Mouse (Mus musculus) kidney, postnatal 14 days (tissue): ENCODE measurements at regions not wholly inside any gene's neighbourhood (a gene's known extent, or its start where the extent isn't known, plus 50 kb on each side); places are given as distances from the start of the nearest gene placed in this dataset.

Experiments used
- DNase-seq: peaks from one replicate; pipeline ENCODE4 v3.0.0; 2022; ENCODE audit warnings: mixed read lengths

DNA sequence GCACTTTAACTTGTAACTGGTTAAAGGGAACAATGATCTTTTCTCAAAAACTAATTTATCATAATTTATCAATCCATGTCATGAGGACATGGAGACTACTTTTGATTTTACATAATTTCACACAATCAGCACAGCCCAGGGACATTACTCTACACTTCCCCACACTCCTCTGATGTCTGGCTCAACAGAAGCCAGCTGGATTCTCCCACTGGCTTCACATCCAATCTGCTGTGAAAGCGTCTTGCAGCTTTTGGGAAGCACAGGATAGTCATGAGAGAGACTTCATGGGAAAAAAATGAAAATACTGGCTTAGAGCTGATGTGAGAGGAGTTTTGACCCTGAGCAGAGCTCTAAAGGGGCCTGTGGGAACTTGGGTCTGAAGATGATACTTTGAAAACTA is 61.7 kb upstream of the Hrasls start:
- no peak for DNase-seq

DNA sequence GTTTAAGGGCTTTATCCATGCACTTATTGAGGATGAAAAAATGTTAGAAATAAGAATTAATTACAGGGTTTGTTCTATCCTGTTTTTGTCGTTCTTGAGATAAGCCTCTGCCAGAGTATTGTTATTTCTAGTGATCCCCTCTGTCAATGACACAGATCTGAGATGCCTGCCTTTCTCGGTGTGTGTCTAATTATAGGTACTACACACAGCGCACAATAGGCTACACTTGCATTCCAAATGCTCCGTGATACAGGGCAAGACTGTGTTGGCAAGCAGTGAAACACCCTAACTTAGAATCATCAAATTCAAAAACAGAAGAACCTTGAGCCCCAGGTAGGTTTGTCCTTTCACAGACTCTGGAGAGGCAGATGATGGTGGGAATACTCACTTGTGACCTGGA is 90.3 kb upstream of the Hrasls start:
- DNase-seq = no peak

DNA sequence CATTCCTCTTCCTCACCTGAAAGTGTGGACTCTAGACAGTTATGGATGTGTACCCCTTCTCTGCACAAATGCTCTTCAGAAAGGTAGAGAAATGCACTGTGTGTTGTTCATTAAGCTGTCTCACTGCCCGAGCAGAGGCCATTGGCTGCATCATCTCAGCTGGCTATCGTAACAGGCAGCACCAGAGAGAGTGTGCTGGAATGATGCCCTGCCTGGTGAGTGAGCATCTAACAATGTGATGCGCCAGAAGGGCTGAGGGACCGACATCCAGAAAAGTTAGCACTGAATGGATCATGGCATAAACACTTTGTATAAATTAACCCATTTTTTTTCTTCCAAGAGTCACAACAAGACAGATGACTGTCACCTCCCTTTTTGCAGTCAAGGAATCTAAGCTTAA is 112.7 kb upstream of the Hrasls start:
- no peak for DNase-seq

DNA sequence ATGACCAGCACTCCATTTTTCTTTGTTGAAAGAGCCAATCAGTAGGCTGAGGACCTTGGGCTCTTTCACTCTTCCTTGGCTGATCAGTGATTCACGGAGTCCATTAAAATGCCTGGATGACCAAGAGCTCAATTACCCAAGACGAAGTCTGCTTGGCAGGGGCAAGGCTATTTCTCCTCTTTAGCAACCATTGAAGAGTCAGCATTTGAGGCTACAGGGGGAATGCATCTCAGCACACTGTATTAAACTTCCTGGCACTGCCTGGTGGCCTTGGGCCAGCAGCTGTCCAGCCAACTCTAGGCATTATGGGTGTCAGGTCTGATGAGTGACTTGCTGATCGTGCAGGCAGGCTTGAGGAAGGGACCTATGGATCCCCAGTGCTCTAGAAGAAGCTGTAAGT is 136.5 kb upstream of the Mb21d2 start:
- DNase-seq = no peak

DNA sequence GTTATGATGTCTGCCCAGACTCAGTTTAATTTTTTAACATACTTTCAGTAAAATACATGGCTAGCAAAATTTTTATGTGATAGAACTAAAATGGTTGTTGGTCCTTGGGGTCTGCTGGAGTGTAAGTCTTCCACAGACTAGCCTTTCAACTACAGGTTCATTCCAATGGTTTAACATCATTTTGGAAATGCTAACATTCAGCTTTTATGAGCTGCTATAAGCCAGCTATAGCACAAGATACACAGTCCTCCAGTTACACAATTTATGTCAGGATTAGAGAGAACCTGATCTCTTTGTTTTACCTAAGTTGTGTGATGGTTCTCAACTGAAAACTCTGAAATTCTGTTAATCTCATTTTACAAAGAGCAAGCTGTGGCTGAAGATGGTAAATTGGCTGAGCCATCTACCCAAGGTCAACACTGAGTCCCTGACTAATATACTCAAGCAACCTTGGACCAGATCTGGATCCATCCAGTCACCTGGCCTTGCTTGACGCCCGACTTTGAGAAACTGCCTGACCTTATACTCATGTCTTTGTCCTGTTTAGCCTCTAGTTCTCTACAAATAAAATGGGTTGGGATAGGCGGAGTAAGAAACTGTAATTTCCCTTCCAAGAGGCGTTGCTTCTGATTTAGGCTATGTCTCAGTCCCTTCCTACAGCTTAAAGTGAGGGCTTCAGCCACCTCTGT is 135.8 kb upstream of the Mb21d2 start:
- no peak for DNase-seq

DNA sequence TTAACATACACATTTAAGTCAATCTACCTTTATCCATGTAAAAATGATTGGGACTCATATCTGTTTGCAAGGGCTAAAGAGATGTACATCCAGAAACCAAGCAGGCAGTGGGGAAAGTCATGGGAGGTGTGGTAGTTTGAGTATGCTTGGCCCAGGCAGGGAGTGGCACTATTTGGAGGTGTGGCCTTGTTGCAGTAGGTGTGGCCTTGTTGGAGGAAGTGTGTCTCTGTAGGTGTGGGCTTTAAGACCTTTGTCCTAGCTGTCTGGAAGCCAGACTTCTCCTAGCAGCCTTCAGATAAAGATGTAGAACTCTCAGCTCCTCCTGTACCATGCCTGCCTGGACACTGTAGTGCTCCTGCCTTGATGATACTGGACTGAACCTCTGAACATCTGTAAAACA is 133.9 kb upstream of the Mb21d2 start:
- DNase-seq = no peak

DNA sequence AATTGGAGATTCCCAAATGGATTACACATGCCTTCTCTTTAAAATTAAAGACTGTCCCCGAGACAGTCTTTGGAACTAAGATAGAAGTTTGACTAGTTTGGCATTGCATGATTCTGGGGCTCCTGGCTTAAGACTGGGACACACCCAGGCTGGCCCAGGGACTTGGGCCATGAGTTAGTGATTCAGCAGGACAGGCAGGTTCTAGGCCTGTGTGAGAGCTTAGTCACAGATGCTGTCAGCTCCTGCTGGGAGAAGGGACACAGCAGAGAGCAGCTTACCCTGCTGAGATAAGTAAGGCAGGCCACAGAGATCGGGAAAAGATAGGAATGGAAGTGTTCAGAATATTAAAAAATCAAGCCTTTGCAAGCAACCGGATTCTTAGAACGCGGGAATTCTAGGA is 127.6 kb upstream of the Mb21d2 start:
- DNase-seq = no peak

DNA sequence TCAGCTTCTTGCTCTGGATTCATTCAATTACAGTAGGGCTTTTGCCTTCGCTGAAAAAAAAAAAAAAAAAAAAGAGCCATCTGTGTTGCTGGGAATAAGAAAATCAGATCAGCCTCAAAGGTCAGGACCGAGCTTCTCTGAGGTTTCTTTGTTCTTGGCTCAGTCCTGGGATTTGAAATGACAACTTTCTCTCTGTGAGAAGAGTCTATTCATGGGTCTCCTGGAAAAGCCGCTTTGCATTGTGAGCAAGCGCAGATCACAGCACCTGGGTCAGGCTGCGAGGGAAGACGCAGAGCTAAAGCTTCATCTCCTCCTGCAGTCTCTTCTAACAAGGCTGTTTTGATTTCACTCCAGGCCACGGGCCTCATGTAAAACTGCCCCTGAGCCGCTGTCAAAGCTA is 125.0 kb upstream of the Mb21d2 start:
- DNase-seq = no peak

DNA sequence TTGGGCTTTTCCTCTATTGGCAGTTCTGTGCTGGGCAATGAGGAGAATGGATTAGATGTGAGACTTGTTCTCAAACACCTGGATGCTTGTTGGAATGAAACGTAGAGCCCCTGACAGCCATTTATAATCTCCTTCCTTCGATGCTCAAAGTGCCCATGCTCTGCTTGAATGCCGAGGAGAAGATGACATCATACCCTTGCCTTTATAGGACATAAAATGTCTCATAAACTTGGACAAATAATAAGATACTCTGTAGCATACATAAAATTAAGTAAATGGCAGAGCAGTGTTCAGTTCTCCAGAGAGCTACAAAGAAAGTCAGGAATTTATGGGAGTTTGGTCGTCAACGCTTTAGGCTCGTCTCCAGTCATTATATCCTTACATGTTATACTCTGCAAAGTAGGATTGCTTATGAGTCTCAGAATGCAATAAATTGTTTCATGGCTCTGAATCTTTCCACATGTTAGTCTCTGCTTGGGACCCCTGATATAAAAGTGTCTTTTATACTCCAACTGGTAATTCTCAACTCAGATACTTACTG is 117.0 kb upstream of the Mb21d2 start:
- no peak for DNase-seq

DNA sequence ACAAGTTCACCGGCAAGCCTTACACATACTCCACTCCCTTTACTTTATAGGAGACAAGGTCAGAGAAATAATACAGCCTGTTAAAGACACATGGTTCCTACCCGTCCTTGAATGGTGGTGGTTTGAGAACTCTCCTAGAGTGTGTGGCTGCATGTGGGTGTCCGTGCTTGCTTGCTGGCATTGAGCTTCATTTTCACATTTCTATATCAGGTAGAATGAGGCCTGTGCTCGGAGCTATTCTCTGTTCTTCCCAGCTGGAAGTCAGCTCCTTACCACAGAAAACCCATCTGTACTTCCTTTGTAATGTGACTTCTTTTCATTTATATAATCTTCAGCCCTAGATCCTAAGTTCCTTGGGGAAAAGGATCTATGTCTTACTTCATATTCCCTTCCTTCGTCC is 106.0 kb upstream of the Mb21d2 start:
- DNase-seq = no peak

DNA sequence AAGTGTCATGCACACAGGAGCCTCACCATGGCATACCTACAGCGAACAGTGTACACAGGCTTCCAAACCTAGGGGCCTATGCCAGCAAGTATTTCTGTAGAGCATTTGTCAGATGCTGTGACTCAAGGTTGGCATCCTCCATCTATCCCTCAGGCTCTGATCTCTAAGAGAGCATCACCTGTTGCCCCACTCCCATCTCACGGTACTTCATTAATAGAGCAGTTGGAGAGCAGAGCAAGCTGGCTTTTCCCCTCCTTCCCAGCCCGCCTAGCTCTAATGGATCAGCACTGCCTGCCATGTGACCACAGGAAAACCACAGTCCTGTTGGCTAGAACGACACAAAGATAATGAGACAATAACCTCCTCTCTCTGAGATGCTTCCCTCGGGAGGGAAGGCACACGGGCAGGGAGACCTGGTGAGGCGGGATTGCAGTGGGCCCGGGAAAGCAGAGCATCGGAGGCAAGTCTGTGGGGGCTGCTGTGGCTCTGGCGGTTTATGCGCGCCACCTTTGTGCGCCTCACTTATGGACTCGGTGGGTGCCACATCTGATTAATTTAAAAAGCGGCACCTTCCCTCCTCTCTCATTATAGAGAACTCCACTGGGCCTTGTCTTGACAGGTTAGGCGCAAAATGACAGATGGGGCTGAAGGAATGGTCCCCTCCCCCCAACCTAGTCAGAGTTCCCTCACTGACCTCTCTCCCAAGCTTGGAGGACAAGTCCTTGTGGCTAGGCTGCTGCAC is 104.8 kb upstream of the Mb21d2 start:
- DNase-seq = no peak

DNA sequence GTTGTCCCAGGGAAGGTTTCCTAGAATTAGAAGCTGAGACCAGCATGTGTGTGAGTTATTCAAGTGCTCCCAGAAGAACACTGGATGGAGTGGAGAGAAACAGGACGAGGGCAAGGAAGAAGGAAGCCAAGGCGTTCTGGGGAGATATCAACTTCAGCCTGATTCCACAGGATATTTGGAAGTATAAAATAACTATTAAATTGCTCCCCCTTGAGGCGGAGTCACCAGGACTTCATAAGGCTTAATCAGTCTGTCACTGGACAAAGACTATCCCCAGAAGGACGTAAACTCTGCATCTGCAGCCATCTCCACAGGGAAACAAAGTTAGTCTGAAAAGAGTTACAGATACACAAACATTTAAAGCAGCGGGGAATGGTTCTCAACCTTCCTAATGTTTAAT is 103.9 kb upstream of the Mb21d2 start:
- DNase-seq = peak; percentile 18

DNA sequence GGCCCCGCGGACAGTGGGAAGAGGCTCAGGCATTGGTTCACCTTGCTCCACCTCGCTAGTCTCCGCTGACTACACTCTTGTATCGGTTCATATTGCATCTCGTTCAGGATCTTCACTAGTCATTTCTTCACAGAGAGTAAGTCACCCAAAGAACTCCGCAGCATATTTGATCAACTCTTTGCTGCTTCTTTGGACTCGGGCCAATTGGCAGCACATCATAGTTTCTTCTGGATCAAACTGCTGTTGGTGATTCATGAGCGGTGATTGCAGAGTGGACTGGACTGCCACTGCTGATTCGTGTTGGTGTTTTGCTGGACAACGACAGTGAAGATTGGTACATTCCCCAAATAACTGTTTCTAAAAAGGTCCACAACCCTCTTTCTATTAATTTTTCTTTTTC is 98.4 kb upstream of the Mb21d2 start:
- no peak for DNase-seq

DNA sequence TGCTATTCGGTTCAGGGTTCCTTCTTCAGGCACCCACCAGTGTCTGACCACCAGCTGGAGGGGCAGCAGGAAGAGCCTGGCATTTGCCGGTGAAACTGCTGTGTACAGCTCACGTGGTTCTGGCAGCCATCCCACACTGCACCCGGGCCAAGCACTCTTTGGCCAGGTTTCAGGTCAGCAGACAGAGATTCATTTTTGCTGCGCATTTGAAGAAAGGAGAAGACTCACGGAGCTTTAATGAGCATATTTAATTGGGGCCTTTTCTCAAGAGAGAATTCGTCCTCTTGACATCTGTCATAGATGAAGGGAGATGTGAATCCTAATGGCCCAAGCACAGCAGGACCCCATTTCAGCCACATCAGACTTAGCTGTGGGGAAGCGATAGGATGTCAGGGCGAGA is 71.8 kb upstream of the Mb21d2 start:
- DNase-seq = peak; percentile 69

DNA sequence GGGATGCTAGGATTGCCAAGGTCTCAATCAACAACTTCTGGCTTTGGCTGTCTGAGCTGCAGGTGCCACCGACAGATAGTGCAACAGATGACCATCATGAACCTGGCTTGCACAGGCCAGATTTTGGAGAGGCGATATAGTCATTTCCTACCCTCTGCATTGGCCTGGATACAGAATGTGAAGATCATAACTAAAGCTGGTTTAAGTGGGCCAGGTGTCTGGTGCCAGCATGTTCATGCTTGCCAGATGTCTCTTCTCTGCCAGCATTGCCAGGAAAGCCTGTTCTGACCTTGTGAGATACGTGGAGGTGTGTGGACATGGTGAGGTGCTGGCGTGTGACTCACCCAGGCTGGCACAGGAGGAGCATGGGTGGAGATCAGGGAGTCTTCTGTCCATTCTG is 70.2 kb upstream of the Mb21d2 start:
- DNase-seq = no peak

DNA sequence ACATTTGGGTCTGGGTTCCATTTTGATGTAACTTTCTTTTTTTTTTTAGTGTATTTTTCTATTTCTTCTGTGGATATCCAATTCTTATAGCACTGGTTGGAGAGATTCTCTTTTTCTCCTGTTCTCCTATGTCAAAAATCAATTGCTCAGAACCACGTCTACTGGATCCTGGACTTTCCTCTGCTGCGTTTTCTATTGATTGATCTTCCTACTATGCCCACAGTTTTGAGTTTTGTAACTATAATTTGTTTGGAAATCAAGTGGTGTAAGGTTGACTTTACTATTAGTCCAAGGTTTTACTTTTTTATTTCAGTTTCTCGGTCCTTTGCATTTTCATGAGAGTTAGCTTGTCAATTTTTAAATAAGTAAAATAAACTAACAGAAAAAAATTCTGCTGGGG is 67.2 kb upstream of the Mb21d2 start:
- no peak for DNase-seq

DNA sequence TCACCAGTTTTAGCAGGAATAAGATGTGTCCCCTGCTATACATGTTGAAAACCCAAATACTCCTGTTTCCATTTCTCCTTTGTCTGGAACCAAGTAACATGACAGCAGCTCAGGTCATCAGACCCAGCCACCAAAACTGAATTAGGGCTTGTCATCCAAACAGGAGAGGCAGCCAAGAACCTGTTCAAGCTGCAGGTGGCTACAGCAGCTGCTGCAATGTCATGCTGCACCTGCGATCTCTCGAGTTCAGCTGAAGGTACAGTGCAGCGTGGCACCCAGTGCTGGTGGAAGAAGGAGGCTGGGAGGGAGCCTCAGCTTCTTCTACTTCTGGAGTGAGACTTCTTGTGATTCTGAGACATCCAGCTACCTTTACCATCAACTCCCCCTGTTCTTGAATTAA is 61.2 kb upstream of the Mb21d2 start:
- DNase-seq = no peak

DNA sequence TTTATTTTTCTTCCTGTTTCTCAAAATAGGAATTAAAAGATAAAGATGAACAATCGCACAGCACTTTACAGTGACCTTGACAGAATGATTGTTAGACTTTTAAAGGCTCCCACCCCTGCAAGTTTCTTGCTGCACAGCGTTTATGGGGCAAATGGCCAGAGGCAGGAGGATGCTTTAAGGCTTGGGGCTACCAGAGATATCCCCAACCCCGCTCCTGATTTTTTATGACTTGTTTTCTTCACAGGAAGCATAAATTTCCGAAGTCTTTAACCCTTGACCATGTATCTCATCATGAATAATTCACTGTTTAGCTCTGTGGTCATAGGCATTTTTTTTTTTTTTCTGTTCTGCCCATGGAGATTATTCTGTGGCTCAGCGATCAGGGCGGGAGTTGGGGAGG is 55.5 kb upstream of the Mb21d2 start:
- DNase-seq = peak; percentile 13

DNA sequence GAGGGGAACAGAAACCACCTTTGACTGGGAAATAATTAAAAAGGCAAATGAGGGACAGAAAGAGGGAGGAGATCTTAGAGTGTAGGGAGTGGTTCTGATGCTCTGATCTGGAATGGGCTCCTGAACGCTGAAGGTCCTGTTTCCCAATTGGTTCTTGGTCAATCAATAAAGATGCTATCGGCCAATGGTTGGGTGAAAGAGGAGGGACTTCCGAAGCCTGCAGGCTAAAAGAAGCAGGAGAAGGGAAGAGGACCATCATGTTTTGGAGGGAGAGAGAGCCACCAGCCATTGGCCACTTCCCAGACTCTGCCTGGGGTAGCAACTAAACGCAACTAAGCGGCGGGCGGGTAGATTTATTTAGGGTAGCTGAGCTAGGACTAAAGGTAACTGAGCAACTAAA is 53.4 kb upstream of the Mb21d2 start:
- DNase-seq = no peak
